Mouse (Mus musculus) G1E (cell line): ENCODE results near the gene F8a.
"Not testable (repeated sequence)": the region's sequence is repeated elsewhere in the genome, so short reads cannot be mapped to it uniquely, and the experiment has no call there.

Experiments
- CTCF ChIP-seq: IDR thresholded peaks from 2 replicates; pipeline ENCODE4 v1.5.1; 2012; ENCODE audit warnings: low read depth, low read length, inconsistent platforms, mixed read lengths
- GATA1 ChIP-seq: IDR thresholded peaks from 2 replicates; pipeline ENCODE4 v1.6.1; 2012; ENCODE audit warnings: borderline replicate concordance, low read length, inconsistent platforms, mixed read lengths
- GATA2 ChIP-seq: IDR thresholded peaks from 2 replicates; pipeline ENCODE4 v1.6.1; 2012; ENCODE audit warnings: low read depth, low read length, inconsistent platforms, borderline replicate concordance
- POLR2AphosphoS5 ChIP-seq: IDR thresholded peaks from 2 replicates; pipeline ENCODE4 v1.6.1; 2012; ENCODE audit warnings: low read depth, low read length, inconsistent platforms; ENCODE audit not compliant: insufficient replicate concordance
- TAL1 ChIP-seq: conservative IDR thresholded peaks from 2 replicates; pipeline ENCODE4 v1.6.1; 2012; ENCODE audit warnings: low read depth, low read length, inconsistent platforms, mixed read lengths

GRCm38 (mm10) chrX:73242821-73243325, 14.8 kb downstream of the F8a start, which contains the start of gene Xlr4c:
- not testable (repeated sequence) for TF ChIP-seq GATA1, CTCF, TAL1, POLR2AphosphoS5, GATA2
